ENCODE assay signal across 10 mouse cellular contexts in genomic region chr11:3920476-3920875, GRCm38 (mm10). TPM values are rescaled to one million over a fixed set of nuclear protein-coding genes. Genes with fewer than 3 reads are reported as not detected.
"Had no signal": no experiment of that assay in that cellular context is flagged by ENCODE, and none has a peak within 500 bp of the region (broad histone marks: within the 10 kb centered on the region; RNA-seq: fewer than 3 reads in every experiment).

No protein-coding gene starts in this region.

- DNase-seq: kidney, adult 9 months; kidney, postnatal 14 days; kidney, postnatal 4 days; left cerebral cortex, postnatal 4 days; liver, postnatal 0 days; lung, embryonic 14.5 days; right cerebral cortex, postnatal 25 days; spleen, adult 18-20 months; thymus, postnatal 25 days had no signal

RNA-seq across cellular contexts. Expression of gene 4921536K21Rik, which starts 25.6 kb away (rescaled TPM):
- total RNA-seq: monocyte, adult 5-6 weeks had no signal
